Mouse (Mus musculus): ENCODE data around the gene Nfasc.

Gene Nfasc

DNA sequence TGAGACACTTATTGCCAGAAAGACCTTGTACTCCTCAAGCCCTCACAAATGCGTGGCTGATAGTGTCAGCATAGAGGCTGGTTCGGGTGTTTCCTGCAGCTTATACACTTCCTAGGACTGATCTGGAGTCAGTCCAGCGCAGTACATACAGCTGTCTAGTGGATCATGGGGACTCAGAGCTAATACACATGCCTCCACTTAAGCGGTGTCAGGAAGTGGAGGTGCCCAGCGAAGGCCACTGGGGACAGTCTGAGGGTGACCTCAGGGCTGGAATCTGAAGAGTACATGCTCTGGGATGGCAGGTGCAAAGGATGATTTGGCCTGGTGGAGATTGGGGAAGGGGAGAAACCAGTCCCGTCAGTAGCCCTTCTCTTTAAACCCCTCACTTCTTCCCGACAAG lies 200.9 kb downstream of the Nfasc start:
- DNase-seq (ENCODE audit: low read depth) = no peak

DNA sequence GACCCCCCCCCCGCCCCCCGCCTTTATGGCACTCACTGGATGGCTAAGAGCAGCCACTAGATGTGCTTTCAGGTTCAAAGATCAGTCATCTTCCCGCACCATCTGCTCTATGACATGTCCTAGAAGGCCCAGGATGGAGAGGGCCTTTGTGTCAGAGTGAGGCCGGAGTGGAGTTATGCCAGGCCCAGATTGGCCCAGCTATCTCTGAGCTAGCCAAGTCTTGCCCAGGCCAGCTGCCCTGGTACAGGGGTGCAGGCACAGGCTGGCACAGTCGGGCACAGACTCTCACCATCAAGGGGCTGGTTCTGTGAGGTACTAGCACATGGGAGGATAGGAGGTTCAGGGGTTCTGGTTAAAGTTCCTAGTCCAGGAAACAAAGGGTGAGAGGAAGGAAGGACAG lies 203.9 kb downstream of the Nfasc start:
- DNase-seq (ENCODE audit: low read depth) = no peak

DNA sequence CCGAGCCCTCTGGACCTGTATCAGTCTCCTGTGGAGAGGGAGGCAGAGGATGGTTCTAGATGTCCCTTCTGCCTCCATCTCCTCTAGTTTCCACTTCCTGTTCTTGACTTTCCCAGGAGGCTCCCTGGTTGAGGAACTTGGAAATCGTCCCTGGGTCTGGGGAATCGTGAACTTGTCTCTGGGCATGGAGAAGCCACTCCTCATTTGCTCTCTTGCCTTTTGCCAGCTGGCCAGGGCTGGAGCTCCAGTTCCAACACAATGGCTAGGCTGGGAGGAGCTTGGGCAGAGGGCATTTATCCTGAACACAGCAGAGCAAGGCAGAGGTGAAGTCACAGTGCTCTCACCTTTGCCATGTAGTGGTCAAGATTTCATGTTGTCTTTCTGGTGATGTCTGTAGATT lies 205.2 kb downstream of the Nfasc start:
- DNase-seq (ENCODE audit: low read depth) = no peak

DNA sequence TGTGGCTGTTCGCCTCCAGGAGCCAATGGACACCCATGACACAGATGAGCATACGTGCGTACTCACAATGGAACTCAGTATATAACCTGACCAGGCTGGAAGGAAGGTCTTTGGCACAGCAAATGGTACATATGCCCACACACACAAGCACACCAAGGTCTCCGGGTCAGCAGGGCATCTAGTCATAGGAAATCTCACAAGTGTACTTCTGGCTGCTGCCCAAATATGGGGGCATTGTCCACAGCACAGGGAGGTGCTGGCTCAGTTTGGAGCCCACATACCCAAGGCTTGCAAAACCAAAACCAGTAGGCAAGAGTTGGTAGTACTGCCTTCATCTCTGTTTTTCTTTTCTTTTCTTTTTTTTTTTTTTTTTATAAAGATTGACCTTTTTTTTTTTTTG lies 206.1 kb downstream of the Nfasc start:
- no peak for DNase-seq (ENCODE audit: low read depth)

DNA sequence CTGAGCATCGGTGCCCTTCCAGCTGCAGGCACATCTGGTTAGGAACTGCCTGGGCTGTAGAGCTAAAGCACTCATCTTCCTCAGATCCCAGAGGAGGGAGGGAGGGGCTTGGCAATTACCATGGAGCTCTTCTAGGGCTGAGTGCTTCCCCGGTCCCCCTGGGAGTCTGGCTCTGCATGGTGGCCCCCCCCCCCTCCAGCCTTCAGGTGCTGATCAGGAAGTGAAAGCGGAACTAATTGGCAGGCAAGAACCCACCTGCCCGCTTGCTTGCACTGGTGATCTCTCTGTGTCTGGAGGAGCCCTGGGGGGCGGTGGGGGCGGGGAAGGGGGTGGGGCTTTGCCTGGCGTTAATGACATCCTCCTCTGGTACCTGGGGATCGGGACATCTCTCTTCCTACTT lies 207.8 kb downstream of the Nfasc start:
- no peak for DNase-seq (ENCODE audit: low read depth)

DNA sequence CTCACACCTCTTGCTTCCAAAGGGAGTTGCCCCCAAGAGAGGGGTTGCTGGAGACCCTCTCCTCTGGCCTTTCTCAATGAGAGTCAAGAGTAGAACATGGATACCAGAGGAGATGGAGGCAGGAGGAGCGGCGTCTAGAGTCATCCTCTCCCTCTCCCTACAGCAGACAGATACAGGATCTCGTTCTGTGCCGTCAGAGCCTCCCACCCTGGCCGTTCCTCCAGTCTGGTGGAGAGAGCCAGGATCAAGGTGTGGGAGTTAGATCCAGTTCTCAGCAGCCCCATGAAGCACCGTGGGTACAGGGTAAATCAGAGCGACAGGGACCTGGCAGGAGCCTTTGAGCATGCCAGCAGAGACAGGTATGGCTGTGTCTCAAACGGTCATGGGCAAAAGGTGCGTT lies 209.1 kb downstream of the Nfasc start:
- no peak for DNase-seq (ENCODE audit: low read depth)

DNA sequence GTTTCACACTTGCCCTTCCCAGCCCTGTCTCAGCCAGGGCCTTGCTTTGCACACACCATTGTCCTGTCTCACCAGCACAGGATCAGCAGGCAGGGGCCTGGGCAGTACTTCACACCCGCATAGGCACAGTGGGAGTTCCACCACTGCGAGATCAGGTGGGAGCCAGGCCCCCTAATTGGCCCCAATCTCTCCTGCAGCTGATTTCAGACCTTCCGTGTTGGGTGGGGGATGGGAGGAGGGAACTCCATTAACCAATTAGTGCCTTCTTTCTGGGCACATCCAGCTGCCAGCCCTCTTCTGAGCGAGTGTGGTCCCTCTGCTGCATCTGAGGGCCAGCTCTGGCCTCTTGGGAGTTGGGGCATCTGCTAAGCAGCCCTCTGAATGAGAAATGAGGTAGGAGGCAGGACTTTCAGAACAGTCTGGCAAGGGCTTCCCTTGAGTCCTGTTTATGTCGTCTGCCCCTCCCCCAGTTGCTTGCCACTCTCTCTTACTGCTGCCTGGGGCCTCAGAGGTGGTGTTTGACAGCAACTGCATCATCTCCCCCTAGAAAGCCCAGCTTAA lies 210.9 kb downstream of the Nfasc start:
- DNase-seq (ENCODE audit: low read depth) = no peak

DNA sequence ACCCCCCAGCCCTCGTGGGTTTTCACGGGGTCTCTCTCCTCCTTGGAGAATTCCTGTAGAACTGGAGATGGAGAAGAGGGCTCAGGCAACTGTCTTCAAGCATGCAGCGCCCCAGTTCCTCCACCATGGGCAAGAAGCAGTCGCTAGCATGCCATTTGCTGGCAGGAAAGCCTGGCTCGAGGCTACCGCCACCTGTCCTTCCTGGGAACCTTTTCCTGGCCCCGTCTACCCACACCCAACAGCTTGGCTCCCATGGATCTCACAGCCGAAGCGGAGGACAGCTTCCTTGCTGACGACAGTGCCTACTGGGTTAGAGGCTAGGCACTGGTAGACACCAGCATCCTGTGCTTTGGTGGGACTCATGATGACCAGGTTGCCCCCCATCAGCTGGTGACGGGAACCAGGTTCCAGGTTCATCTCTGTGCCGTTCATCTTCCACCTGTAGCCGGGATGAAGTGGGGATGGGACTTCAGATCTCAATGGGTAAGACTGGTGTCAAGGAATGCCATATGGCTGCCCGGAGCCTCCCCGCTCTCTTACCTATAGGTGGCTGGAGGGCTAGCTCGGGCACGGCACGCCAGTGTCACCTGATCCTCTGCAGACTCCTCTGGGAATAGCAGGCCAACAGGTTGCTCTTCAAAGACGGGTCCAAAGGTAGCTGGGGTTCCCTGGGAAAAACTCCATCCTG lies 212.8 kb downstream of the Nfasc start:
- no peak for DNase-seq (ENCODE audit: low read depth)

DNA sequence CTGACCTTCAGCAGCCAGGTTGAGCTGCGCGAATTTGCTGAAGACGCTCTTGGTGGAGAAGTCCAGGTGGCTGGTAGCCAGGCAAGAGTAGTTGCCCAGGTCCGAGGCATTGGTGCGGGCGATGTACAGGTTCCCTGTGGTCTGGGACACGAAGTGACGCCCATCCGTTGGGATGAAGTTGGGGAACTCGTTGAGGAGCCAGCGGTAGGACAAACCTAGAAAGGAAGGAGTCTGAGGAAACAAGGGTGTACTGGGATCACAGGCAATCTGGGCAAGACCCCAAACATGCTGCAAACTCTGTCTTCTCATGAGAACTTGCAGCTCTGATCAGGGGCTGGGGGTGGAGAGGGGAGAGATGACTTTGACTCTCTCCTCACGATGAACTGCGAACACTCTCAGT lies 213.5 kb downstream of the Nfasc start:
- DNase-seq (ENCODE audit: low read depth) = no peak

DNA sequence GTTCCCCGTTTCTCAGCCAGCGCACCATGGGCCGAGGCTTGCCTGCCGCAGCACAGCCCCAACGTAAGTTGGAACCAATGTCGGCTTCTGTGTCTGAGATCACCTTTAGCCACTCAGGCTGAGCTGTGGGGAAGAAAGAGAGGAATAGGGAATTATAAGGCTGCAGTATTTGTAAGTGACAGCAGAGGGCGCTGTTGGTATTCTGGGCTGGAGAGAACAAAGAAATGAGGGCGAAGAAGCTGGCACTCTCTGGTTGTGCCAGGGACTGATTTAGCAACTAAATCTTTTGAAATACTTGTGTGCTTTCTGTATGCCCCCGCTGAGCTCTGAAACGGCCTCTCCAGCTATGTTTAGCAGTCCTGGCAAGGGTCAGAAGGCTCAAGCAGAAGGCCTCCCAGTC lies 215.8 kb downstream of the Nfasc start:
- peak; percentile 80 for DNase-seq (ENCODE audit: low read depth)

DNA sequence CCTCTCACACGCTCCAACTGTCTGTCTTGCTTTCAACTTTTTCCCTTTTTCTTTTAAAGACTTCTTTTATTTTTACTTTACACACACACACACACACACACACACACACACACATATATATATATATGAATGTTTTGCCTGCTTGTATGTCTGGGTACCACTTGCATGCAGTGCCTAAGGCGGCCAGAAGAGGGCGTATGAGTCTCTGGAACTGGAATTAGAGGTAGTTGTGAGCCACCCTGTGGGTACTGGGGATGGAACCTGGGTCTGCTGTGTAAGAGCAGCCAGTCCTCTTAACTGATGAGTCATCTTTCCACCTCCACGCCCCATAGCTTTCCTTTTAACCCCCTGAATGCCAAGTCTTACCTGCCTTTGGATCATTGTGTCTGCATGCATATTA lies 217.7 kb downstream of the Nfasc start:
- peak; percentile 51 for DNase-seq (ENCODE audit: low read depth)

DNA sequence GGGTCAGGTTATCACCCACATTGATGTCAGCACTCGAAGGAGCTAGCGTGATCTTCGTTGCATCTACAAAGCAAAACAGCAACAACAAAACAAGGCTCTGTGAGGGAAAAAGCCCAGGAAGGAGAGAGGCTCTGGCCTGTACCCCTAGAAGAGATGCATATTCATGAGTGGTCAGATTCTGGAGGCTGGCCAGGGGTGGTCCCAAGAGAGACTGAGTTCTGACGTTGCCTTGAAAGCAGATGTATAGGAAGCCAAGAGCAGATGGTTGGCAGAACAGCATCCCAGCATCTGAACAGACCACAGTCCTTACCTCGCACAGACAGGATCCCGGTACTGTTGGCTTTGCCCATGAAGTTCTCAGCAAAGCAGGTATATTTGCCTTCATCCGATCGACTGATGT lies 218.5 kb downstream of the Nfasc start:
- DNase-seq (ENCODE audit: low read depth) = peak; percentile 20

DNA sequence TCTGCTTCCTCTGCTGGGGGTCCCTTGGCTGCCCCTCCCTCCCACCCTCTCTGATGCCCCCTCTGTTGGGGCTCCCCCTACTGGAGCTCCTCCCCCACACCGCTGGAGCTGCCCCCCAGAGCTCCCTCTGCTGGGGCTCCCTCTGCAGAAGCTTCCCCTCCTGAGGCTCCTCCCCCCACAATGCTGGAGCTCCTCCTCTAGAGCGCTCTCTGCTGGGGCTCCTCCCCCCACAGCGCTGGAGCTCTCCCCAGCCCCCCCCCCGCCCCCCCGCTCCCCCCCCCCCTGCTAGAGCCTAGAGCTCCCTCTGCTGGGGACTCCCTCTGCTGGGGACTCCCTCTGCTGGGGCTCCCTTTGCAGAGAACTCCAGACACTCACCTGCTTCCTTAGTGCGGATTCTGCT lies 220.8 kb downstream of the Nfasc start:
- peak; percentile 64 for DNase-seq (ENCODE audit: low read depth)

DNA sequence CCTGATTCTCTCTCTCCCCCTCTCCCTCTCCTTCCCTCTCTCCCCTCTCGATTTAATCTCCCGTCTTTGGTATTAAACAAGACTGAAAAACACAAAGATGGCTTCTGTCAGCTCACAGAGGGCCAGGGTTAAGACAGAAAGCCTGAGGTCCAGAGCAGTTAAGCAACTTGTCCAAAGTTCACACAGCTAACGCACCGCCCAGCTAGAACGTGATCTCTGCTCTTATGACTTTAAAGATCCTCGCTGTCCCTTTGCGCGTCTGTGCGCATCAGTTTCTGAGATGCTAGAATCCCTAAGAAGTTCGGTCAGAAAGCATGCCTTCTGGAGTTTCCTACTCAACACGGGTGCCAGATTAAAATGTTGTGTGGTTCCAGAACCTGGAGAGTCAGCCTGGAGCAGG lies 221.9 kb downstream of the Nfasc start:
- no peak for DNase-seq (ENCODE audit: low read depth)

DNA sequence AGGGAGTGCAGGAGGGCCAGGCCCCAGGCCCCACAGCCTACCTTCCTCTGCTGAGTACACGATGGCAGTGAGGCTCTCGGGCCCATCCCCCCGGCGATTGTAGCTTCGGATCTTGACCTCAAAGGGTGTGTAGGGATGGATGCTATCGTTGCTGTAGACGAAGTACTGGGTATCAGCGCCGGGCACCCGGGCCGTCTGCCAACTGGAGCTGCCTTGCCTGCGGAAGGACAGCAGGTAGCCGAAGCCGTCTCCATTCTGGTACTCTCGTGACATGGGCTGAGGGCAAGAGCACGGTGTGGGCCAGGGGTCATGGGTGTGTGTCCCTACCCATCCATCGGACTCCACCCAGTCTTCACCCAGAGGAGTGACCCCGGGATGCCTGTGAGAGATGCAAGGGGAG lies 223.0 kb downstream of the Nfasc start:
- DNase-seq (ENCODE audit: low read depth) = no peak

DNA sequence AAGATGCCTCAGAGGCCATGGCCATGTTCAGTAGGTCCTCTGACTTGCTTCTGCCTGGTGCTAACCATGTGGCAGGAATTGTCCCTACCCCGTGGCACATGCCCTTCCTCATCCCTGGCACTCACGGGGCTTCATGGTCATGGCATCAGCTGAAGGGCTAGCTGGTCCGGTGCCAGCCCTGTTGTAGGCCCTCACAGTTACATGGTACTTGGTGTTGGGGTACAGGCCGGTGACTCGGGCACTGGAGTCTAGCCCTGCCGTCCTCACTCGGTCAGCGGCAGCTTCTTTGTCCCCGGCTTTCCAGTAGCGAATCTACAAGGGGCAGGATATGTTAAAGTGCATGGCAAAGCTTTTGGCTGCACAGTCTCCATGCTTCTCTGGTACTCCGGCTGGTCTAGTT lies 224.8 kb downstream of the Nfasc start:
- no peak for DNase-seq (ENCODE audit: low read depth)

DNA sequence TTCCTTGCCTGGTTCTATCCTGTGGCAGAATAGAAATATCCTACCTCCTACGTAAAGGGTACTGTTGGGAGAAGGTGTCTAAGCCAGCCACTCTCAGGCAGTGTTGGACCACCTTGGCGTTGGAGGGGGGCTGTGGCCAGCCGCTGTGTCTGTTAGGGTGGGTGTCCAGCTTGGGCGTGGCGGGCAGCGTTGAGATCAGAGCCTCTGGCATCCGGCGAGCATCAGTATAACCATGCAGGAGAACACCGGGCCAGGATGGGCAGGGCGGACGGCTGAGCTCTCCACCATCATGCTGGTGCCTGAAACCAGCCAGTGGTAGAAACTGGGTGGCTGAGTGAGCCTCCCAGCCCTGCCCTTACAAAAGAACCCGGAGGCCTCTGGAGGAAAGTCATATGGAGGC lies 226.3 kb downstream of the Nfasc start:
- no peak for DNase-seq (ENCODE audit: low read depth)

Data from NIH3T3 (cell line).